Mouse (Mus musculus) right cerebral cortex, postnatal 4 days (tissue): ENCODE data around the gene Hdgfl3.
"Not testable (repeated sequence)": the region's sequence is repeated elsewhere in the genome, so short reads cannot be mapped to it uniquely, and the experiment has no call there.

Experiments used
- DNase-seq: peaks from one replicate; pipeline ENCODE4 v3.0.0-alpha.2; 2022

Gene Hdgfl3

GRCm38 (mm10) chr7:81851706-81852105, 82.6 kb downstream of the Hdgfl3 start:
- no peak for DNase-seq

DNA sequence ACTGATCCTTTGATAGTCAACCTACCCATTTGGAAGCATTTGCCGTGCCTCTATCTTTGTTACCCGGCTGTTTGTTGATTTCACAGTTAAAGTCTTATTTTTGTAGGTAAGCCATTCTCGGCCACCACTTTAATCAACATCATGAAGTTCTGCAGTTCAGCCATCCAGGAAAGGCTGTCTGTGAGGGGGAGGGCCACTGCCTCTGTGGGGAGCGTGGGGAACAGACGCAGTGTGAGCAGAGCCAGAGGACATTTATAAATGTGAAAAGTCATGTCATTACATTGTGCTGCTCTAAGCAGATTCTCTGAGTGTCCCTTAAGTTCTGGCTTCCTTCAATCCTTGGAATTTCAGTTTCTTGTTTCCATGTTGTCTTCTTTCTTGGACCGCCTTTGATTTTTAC, 84.1 kb downstream of the Hdgfl3 start:
- no peak for DNase-seq

DNA sequence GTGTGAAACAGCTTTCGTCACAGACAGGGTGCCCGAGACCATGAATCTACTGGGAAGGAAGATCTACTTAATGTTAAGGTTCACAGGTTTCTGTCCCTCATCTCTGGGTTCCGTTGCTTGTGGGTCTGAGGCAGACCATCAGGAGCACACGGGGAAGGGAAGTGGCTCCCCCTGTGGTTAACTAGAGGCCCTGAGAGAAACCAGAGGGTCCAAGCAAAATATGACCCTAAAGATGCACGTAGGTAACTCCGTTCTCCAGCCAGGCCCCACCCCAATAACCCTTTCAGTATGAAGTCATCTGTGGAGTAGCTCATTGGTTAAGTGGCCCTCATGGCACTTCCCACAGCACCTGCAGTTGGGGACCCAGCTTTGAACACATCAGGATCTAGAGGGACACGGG, 84.6 kb downstream of the Hdgfl3 start:
- DNase-seq: no peak

DNA sequence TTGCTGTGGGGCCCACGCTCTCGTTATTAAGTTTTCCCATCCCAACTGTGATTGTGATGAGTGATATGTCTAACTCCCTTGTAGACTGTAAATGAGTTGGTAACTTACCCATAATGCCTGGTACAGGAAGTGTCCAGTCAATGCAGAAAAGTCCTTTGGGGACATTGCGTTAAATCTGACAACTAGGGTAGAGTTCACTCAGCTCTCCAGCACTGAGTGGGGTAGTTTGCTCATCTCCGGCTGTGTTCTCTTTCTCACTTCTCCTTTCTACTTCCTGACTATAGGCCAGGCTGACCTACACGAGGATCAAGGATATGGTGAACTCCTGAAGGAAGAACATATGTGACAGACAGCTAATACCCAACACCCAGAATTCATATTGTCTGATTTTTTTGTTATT, 85.1 kb downstream of the Hdgfl3 start:
- no peak for DNase-seq

- DNase-seq: no peak
Measured at GRCm38 (mm10) chr7:81847777-81848176, 86.5 kb downstream of the Hdgfl3 start.

GRCm38 (mm10) chr7:81847010-81847409, 87.3 kb downstream of the Hdgfl3 start:
- no peak for DNase-seq

DNA sequence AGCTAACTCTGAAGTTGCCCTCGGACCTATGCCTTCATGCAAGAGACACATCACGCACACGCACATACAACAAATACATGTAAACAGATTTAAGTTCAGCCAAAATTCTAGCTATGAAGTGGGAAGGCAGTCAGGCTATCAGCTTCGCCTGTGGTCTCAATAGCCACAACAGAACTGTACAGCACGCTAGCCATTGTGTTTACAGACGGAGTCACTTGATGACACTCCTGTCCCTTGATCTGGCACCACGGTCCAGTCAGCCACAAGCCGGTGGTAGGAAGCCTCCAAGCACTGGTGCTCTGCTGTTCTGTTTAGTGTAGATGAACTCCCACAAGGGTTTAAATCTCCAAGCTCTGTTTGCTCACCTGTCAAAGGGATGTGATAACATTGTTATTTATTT, 88.3 kb downstream of the Hdgfl3 start:
- DNase-seq: no peak

GRCm38 (mm10) chr7:81845313-81845712, 89.0 kb downstream of the Hdgfl3 start:
- DNase-seq: no peak

DNA sequence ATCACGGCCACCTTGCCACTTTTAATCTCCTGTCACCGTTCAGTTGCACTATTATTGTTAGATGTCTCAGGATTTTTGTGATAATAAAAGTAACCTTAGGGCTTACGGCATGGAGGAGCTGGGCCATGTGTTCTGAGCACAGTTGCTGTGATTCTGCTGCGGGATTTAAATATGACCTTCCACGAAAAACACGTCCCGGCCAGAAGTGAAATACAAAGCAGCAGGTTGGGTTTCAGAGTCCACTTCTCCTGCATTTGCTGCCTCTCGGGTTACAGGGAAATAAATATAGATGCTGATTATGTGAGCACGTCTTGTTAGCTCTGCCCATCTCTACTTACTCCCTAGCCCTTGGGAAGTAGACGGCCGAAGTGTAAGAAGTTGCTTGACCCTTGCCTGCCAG, 89.5 kb downstream of the Hdgfl3 start:
- no peak for DNase-seq

- DNase-seq: no peak
Measured at GRCm38 (mm10) chr7:81843903-81844302, 90.4 kb downstream of the Hdgfl3 start.

- DNase-seq: no peak
Measured at GRCm38 (mm10) chr7:81842998-81843397, 91.3 kb downstream of the Hdgfl3 start.

- DNase-seq: no peak
Measured at GRCm38 (mm10) chr7:81842141-81842540, 92.1 kb downstream of the Hdgfl3 start.

DNA sequence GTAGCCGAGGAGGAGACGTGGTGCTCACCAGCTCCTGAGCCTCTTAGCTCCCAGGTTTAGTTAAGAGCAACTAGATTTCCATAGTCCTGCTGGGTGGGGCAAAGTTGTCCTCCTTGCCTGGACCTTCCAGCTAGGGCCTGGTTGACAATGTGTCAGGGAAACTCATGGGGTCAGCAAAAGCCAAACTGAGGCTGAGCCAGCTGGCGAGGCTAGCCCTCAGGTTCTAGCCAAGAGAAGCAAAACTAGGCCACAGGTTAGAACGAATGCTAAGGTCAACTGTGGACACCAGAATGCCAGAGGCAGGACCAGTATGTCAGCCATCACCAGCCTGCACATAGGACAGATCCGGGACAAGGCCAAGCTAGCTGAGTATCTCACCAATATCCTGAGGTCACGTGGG, 92.8 kb downstream of the Hdgfl3 start:
- DNase-seq: no peak

DNA sequence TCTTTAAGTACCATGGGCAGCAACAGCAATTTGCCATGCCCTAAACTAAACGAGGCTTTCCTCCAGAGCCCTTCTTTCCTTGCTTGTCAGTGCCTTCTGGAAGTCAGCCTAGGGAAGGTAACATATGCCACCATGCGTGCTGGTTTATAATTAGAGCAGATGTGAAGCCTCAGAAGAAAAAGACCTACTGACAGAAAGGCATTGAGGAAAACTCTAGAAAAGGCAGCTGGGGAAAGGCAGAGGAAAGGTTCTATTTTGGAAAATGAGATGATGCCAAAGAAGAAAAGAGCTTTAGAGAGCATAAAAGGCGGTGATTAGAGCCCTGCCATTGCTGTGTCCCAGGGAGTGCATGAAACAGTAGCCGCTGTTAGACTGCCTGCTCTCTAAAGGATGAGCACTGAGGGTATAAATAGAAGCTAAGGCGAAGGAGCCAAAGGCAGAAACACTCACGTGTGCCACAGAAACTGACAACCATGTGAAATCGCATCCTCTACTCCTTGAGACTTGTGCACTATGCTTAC, 93.6 kb downstream of the Hdgfl3 start:
- no peak for DNase-seq

DNA sequence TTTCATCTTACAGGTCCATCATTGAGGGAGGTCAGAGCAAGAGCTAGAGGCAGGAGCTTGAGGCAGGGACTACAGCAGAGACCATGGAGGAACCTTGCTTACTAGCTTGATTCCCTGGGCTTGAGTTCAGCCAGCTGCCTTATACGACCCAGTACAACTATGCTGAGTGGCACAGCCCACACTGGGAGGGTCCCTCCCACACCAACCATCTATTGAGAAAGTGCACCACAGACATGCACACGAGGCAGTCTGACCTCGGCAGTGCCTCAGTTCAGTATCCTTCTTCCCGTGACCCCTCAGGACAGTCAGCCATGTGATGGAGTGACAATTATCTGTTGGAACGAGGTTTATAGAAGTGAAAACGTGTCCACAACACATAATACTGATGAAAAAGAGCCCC, 94.5 kb downstream of the Hdgfl3 start:
- DNase-seq: no peak

DNA sequence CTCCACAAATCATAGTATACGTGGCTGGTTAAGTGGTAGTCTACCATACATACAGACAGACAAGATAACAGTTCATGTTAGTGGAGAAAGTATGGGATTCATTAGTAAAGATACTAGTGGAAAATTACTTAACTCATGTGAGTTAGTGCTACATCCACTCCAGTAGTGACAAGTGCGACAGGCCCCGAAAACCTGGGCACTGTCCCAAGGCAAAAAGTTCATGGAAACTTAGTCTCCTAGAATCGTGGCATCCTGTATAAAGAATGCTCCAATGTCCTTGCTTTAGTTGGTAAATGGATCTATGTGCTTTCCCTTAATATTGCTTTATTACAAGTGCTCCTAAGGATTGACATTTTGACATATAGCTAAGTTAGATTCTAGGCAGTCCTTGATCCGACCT, 96.5 kb downstream of the Hdgfl3 start:
- DNase-seq: not testable (repeated sequence)

- no peak for DNase-seq
Measured at GRCm38 (mm10) chr7:81835430-81835829, 98.8 kb downstream of the Hdgfl3 start.

DNA sequence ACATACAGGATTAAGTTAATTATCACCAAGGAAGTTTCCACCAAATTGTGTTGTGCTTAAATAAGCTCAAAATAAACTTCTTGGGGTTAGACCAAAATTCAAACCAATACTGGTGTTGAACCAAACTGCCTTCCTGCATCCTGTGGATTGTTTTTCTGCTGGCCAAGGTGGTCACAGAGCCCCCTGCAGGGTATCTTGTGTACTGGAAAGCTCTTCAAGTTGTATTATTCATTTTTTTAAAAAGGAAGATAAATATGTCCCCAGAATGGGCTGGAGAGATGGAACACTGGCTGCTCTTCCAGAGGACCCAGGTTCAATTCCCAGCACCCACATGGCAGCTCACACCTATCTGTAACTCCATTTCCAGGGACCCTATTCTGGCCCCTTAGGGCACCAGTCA, 99.4 kb downstream of the Hdgfl3 start:
- no peak for DNase-seq
